Mouse (Mus musculus) left cerebral cortex, adult 18-20 months (tissue): ENCODE data around the gene Tmem132d. TPM values are rescaled to one million over a fixed set of nuclear protein-coding genes. Genes with fewer than 3 reads are reported as not detected.
A peak's percentile ranks its signal among the peaks of the same experiment; 100 is the strongest.
"Not testable (repeated sequence)": the region's sequence is repeated elsewhere in the genome, so short reads cannot be mapped to it uniquely, and the experiment has no call there.

Experiments
- DNase-seq, 2 experiments: peaks; one replicate each; pipeline ENCODE4 v3.0.0; 2021 to 2022; ENCODE audit warnings: low spot score in 2 of 2, mixed read lengths in 1 of 2
- total RNA-seq, 2 experiments: library from RNA; stranded (reverse); gene quantifications; 2 replicates each; pipeline ENCODE4 v1.2.3; 2021

Gene Tmem132d
- total RNA-seq, 2 experiments from 2014 or later: 56.3 to 65.6 TPM

DNA sequence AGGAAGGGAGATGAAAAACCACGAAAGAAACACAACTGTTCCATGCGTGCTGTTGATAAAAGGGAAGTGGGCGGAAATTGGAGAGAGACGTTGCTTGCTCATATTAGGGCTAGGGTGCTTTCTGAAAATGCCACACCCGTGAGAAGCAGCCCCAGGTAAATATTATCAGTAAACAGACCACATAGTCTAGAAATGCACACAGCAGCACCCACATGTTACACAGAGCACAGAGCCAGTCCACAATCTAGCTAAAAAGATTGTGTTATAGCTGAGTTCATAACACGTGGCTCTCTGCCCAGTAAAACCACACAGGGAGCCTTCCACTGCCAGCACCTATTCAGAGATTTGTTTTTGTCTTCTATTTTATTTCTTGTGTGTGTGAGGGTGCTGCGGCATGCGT is 617.6 kb downstream of the Tmem132d start:
- DNase-seq: peak in 1 of 2 experiments; percentile 26

DNA sequence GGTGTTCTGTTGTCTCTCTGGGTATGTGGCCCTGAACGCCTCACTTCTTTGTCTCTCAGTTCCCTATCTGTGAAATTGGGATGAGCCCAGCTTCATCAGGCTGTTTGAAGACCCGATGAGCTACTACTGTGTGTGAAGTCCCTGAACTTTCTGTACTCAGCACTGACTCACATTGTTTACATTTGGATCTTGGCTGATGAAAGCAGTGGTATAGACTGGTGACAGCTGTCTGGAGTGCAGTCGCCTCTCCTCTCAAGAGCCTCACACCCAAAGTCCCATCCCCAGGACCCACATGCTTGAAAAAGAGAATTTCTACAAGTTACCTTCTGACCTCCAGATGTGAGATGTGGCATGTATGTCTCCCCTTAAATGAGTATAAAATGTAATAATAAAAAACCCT is 625.5 kb downstream of the Tmem132d start:
- no peak for DNase-seq

DNA sequence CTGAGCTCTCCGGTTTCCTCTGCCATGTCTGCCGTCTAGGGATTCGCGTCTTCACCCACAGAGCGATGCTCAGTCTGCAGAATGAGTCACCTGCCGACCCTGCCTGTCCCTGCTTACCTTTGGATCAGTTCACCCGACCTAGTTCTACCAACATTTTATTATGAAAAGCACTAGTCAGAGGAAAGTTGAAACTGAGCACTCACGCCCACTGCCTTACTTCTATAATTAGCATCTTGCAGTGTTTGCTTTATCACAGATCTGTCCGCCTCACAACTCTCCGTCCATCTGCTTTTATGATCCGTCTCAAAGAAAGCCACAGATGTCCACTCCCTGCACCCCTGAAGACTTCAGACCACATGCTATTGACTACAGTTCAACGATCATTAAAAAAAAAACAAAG is 626.0 kb downstream of the Tmem132d start:
- peak in 1 of 2 experiments; percentile 21 for DNase-seq

DNA sequence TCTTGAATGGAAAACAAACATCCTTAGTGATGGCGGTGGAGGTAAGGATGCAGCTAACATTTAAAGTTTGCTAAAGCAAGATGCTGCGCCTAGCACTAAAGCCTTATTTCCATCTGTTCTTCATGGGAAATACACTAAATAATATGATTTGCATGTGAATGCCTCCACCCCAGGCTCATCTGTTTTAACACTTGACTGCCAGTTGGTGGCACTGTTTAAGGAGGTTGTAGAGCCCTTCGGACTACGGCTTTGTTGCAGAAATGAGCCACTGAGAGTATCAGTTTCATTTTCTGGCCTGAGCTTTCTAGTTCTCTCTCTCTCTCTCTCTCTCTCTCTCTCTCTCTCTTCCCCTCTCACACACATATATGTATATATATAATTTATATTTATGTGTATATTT is 632.0 kb downstream of the Tmem132d start:
- no peak for DNase-seq

DNA sequence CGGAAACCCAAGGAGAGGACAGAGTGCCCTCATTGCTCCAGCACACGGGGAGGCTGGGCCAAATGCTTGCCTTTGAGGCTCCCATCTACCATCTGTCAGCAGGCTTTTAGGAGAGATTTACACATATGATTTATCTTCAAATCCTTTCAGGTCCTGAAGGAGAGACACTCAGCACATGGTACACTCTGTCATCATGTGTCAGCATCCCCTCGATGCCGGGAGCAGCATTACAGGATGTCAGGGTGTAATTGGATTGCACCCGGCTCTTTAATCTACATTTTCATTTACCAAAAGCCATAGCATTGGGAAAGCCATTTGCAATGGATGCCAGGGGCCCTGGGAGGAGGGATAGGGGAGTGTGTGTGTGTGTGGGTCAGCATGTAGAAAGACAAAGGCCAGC is 651.7 kb downstream of the Tmem132d start:
- DNase-seq: no peak

DNA sequence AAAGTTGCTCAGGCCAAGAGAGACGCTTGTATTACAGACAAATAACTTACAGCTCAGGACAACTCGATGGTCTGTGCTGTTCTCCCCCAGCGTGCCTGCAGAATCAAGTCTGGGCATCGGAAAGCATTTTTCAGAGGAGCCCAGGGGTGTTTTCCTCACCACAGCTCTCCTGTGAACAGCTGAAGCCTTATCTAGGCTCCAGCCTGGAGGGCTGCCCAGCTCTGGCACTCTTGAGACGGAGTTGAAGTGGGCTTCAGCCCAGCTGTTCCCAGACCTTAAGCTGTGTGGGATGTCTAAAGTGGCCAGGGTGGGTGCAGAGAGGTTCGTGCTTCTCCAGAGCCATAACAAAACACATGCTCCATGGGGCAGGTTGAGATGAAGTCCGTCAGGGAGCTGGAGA is 657.1 kb downstream of the Tmem132d start:
- peak; percentile 25 to 29 for DNase-seq

DNA sequence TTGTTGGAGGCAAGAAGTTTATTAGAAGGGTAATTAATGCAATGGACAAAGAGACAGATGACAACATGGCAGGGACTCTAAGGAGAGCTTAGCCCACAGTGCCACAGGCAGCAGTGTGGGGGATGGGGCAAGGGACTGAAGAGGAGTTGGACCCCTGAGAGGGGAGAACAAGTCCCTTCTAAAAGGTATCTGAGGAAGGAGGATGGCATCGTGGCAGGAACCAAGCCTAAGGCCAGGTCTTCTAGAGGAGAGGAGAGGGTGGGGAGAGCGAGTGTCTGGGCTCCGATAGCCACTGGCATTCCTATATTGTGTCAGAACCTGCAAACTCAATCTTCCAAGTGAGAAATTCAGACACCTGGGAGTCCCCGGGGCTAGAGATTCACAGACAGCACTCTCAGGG is 674.3 kb downstream of the Tmem132d start:
- DNase-seq: no peak

DNA sequence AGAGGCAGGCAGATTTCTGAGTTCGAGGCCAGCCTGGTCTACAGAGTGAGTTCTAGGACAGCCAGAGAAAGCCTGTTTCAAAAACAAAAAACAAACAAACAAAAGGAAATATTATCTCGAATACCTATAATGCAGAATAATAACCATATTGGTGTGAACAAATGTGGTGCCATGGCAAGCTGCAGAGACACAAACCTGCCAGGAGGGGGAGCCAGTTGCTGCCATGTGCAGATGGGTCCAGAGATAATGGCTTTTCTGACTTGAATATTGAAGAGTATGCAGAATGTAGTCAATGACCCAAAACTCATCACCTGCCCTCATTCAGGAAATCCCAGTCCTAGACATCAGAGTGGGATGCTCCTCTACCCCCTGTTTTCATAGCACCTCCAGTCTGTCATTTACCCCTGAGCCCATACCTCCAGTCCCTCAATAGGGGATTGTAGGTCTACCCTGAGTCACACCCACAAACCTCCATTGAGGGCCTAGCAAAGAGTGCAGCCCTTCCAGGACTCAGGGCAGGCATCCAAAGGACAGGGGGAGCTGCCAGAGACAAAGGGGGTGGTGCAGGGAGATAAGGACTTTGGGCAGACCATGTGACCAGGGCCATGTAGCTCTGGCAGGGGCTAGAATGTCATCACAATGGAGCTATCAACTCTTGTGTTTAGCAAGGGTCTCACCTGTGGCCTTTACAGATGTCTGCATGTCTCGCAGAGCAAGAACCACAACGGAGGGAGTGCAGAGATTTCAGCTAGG is 676.0 kb downstream of the Tmem132d start:
- no peak for DNase-seq

DNA sequence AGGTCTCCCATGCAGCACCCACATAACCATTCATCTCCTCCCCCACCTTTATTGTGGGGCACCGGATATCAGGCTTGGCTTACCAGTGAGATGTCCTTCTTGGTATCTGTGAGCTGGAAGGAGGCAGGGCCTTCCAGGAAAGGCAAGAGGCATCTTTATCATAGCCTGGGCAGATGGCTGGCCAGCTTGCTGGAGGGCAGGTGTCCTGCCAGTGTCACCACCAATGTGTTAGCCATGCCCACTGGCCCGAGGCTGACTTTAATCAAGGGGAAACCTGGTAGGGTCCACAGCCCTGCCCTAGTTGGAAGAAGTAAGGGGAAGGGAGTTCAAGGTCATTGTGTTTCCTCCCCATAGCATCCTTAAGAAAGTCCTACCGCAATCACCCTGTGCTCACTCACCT is 676.9 kb downstream of the Tmem132d start:
- DNase-seq: no peak

DNA sequence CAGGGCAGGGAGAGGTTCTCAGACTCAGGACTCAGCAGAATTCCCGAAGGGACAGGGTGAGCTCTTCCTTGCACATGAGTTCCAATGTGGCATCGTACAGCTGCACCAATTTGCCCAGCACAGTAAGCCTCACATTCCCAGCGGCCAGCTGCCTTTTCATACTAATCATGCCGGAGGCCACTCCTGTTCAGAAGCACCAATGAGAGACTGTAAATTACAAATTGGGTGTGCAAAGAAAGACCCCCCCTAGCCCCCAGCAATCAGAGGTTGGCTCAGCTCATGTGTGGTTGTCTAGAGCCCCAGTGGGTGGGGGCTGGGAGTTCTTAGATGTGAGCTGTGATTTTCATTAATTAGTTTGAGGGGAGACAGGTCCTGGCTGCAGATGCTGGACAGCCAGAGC is 677.3 kb downstream of the Tmem132d start:
- no peak for DNase-seq

DNA sequence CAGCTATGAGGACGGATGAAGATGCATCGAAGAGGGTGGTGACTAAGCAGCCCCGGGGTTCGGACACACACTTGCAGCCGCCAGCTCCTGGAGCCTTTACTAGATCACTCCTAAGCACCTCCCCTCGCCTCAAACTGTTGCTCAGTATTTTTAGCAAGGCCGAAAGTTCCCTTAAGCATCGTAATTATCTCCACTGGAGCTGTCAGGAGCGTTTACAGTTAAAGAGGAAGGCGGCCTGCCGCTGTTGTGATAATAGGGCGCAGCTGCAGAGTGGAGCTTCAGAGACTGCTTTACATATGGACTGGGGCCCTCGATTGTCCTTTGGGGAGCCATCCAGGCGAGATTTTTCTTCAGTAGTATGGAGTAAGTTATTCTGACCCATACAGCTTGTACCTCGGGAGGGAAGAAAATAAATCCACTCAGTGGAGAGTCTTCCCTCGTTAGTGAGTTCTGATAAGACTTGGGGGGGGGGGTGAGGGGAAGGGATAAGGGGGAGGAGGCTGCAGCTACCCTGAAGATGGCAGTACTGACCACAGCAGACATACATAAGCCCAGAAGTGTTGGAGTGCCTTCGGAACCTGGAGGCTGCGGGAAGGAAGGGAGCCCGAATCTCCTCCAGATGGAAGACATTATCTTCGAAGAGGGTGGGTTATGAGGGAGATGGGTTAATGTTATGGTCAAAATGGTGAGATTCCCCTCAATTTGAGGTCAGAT is 681.5 kb downstream of the Tmem132d start:
- no peak for DNase-seq

DNA sequence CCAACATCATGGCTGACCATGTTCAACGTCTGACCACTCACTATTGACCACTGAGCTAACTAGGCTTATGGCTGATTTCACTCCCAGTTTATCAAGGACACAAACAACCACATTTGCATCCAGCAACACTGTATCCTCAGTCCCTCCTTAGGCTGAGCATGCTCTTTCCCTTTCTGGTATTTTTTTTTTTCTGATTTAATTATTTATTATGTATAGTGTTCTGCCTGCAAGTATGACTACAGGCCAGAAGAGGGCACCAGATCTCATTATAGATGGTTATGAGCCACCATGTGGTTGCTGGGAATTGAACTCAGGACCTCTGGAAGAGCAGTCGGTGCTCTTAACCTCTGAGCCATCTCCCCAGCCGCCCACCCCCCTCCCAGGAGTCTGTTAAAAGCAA is 683.3 kb downstream of the Tmem132d start:
- DNase-seq: not testable (repeated sequence)

DNA sequence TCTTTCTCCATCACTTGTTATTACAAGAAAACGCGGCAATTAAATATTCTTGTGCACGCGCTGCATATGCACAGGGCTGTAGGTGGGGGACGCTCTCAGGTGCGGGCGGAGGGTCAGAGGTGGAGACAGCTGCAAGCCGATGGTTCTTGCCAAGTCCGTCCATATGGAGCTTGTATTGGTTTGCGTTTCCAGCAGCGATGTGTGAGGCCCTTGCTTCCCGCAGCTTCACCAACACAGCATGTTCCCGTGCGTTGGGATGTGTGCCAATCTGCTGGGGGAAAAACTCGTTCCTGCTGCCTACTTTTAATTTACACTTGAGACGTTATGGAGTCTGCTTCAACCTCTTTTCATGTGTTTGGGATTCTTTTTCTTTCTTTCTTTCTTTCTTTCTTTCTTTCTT is 691.5 kb downstream of the Tmem132d start:
- DNase-seq: peak; percentile 63 to 69

Other genes starting within 250 kb of the Tmem132d start
- gene Fzd10, start 167.8 kb upstream of the Tmem132d start, total RNA-seq: 1 to 10 TPM; 1.7 to 1.8 TPM